Mouse (Mus musculus) gastrocnemius, postnatal 4 days (tissue): ENCODE data around the gene Cyld. TPM values are rescaled to one million over a fixed set of nuclear protein-coding genes. Genes with fewer than 3 reads are reported as not detected.

Experiments
- DNase-seq, 2 experiments: peaks; one replicate each; pipeline ENCODE4 v3.0.0; 2021 to 2022; ENCODE audit warnings: low spot score in 2 of 2, mixed read lengths in 2 of 2
- total RNA-seq, 2 experiments: library from RNA; stranded (reverse); gene quantifications; 2 replicates each; pipeline ENCODE4 v1.2.3; 2021

The Cyld gene
- total RNA-seq, 2 experiments from 2014 or later = 15.1 to 20.4 TPM

DNA sequence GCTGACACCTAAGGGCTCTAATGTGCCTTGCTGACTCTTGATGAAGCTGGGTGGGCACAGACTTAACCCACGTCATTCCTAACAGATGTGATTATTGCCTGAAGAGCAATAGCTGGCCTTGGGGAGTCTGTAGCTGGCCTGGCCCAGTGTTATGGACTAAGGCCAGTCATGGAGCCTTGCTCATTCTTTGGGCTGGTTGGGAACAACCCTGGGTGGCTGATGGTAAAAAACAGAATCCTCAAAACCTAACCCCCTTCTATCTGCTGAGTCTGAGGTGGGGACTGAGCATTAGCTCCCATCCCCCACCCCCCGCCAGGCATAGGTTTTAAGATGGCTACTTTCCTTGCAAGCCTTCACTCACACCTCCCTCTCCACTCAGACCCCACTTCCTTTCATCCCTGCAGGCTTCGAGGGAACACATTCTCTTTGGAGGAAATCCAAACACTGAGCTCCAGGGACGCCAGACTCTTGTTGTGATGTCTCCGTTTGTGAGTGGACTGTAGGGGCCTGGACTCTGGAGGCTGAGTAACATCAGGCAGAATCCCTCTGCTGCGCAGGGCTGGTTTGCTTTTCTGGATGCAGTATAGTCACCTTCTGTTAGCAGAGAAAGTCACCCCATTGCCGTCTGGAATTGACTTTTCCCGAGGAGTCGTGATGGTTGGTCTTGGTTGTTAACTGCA lies 10.5 kb upstream of the Cyld start:
- DNase-seq = no peak

DNA sequence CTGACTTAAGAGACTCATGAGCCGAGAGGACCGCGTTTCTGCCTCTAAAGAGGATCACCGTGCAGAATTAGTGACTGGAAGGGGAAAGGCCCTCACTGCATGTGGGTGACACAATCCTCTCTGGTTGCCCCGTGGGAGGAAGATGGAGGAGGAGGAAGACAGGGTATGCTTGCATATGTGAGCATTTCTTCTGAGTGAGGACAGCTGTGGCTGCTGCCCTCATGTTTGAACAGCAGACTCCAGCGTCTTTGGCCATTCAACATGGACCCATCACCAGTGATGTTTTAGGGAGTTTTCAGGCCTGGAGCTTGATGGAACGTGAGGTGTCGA lies 10.0 kb upstream of the Cyld start:
- DNase-seq = no peak

DNA sequence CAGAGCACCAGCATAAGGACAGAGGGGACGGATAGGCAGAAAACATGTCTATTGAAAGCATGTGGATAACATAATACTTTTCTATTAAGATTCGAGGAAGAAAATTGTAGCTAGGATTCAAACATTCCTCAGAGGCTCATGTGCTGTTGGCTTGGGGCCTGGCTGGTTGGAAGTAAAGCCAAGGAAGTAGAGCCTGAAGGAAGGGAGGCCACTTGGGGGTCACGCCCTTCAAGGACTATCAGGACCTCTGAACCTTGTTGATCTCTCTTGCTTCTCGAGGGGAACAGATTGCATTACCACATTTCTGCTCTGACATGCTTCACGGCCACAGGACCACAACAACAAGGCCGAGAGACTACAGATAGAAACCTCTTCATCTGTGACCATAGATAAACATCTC lies 7.7 kb upstream of the Cyld start:
- no peak for DNase-seq

GRCm38 (mm10) chr8:88689891-88690290 lies 6.9 kb upstream of the Cyld start:
- no peak for DNase-seq

- no peak for DNase-seq
Observed at GRCm38 (mm10) chr8:88691342-88691948, 5.4 kb upstream of the Cyld start.

DNA sequence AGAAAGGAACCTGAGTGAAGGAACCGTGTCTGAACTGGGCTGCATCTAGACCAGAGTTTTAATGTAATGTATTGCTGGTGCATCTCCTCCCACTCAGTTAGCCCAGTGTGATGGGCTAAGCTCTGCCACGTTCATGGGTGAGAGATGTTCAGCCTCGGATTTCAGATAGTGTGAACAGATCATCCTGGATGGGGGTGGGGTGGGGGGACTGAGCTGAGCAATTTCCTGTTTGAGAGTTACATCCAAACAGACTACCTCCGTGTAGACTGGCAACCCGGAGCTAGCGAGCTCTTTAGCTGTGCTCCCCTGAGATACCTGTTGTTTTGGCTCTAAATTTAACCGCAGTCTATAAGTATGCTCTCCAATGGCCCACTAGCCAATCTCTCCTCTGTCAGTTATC lies 4.9 kb upstream of the Cyld start:
- no peak for DNase-seq

DNA sequence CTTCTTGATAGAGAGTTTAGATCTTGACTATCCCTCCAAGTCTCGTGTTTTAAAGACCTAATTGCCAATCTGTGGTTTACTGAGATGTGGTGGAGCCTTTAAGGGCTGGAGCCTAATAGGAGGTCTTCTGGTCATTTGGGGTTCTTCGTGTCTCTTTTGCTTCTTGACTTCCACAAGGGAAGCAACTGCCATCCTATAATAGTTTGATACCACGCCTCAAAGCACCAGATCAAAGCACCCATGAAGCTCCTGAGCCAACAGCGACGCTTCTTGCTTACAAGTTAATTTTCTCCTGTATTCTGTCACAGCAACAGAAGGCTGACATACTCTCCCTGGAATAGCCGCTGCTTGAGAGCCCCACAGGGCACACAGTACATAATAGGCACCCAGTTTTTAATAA lies 4.0 kb upstream of the Cyld start:
- DNase-seq = no peak

DNA sequence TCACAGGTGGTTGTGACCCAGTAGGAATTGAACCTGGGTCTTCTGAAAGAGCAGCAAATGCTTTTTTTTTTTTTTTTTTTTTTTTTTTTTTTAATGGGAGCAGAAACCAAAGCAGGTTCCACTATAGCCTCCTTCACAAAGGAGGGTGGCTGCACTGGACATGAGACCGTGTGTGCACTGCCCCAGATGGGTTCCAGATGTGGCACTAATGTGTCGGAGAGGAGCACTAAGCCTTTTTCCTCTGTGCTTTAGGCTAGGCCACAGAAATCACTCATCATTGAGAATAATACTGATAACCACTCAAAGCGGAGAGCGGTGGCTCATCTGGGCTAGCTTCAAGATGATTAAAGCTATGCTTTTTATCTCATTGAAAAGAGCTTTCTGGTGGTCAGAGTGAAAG lies 3.5 kb upstream of the Cyld start:
- DNase-seq = no peak

- DNase-seq = no peak
Observed at GRCm38 (mm10) chr8:88694291-88694690, 2.5 kb upstream of the Cyld start.

- no peak for DNase-seq
Observed at GRCm38 (mm10) chr8:88696228-88696627, 600 bp upstream of the Cyld start.

DNA sequence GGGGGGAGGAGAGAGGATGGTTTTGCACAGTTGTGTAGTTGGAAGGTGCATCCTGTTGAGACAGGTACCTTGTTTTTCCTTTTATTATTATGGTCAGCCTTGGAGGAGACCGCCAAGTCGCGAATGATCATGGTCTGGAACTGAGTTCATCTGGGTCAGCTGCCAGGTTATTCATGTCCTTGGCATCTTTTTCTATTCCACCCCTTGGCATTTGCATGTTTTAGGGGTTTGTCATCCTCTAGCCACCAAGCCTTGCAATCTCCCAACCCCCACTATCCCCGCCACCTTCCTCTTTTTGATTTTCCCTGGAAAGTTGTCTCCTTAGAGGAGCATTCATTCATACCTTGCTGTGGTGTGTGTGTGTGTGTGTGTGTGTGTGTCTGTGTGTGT lies 809 bp downstream of the Cyld start:
- DNase-seq = no peak

DNA sequence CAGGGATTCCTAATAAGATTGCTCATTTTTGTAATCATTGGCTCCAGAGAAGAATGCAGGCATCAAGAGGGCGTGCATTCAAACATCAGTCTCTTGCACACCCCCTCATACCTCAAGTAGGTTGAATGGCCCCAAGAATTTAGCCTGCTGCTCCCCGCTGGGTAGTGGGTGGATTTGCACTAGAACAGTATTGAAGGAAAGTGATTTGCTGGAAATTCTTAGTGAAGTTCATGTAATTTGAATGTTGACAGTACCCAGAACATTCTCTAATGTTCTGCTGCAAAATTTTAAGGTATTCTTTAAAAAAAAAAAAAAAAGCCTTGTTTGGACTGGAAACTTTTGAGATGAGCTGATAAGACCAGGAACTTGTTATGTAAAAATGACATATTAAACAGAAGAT lies 1.2 kb downstream of the Cyld start:
- no peak for DNase-seq

- no peak for DNase-seq
Observed at GRCm38 (mm10) chr8:88701611-88702010, 4.8 kb downstream of the Cyld start.

DNA sequence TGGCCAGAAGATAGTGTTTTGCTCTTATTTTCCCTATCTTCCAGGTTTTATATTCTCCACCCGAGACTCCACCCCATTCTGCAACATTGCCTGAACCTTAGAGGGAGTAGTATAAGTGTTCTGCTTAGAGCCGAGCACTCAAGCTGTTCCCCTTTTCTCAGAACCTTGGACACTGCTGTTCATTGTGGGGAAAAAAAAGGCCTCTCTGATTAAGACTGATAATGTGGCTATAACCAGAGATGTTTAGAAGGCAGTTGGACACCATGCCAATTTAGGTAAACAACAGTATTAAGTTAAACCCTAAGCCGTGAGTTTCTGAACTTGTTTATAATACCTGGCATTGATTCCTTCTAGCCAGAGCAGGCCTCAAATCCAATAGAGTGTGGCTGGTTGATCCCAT lies 6.0 kb downstream of the Cyld start:
- DNase-seq = no peak

- DNase-seq = no peak
Observed at GRCm38 (mm10) chr8:88723256-88723963, 26.6 kb downstream of the Cyld start.

- DNase-seq = peak; percentile 55 to 80
Observed at GRCm38 (mm10) chr8:88755175-88755791, 58.5 kb downstream of the Cyld start.

DNA sequence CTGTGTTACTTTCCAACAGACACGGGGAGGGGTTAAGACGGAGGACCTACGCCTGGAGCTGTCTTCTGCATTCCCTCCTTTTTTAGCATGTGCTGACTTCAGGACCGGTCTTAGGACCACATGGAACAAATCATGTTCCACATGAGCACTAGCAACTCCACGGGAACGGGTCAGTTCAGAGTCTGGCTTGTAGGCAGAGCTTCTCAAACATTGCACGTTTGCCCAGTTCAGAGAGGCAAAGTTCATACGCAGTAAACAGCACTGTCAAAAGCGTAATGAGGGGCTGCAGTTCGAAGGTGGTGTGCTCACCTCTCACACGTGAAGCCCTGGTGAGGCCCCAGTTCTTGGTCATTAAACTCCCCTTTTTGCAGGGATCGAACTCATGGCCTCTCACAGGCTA lies 65.2 kb downstream of the Cyld start:
- no peak for DNase-seq

- no peak for DNase-seq
Observed at GRCm38 (mm10) chr8:88771241-88771640, 74.4 kb downstream of the Cyld start.

DNA sequence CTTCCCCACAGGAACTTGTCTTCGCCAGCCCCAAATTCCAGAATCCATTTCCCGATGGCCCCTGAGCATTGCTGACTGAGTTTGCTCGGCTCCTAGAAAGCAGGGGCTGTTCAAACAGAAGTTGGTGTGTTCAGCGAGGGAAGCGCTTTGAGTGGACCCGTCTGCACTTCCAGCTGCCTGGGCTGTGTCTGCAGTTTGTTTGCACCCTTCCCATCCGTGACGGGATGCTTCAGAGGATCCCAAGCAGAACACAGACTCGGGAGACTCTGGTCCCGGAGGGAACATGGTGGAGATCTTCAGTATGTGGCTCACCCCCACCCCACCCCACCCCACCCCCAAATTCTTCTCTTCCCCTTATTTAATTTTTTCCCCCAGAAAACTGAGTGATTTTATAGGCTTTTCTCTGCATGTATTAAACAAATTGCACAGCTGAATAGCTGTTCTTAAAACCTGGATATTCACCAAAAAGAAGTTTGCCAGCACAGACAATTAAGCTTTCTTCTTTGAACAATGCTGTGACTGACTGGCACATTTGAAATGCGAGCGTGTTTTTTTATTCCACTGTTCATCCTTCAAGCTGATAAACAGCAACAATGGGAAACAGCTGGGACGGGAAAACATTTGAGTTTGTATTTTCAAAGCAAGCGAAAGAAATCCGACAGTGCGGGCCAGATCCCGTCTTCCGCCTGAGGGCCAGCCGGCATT lies 77.9 kb downstream of the Cyld start:
- DNase-seq = no peak

DNA sequence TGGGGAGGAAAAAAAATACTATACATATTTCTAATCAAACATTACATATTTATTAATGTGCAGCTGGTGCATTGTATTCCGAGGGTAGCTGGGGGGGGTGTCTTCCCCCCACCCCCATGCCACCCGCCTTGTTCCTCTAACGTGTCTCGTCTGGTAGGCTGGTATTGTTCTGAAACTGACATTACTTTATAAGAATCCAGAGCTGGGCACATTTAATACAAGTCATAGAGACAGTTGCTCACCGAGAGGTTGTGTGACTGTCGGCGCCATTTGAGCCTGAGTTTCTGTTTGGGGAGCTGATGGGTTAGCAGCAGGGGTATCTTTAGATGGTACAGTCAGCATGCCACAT lies 78.4 kb downstream of the Cyld start:
- no peak for DNase-seq

GRCm38 (mm10) chr8:88780142-88780541 lies 83.3 kb downstream of the Cyld start:
- no peak for DNase-seq

- DNase-seq = no peak
Observed at GRCm38 (mm10) chr8:88781283-88781682, 84.5 kb downstream of the Cyld start.
